Mouse (Mus musculus): ENCODE data around the gene Agtpbp1.

GRCm38 (mm10) chr13:59431124-59431864 is 153.7 kb downstream of the Agtpbp1 start:
- TF ChIP-seq USF1 (IDR thresholded peaks at IDR 0.05; ENCODE audit: low read depth) (no peak), CTCF (IDR thresholded peaks at IDR 0.05; ENCODE audit: control insufficient read depth, insufficient read depth, insufficient read length) (no peak), MYOG (IDR thresholded peaks at IDR 0.05; ENCODE audit: control insufficient read depth, extremely low read depth, insufficient read length) (no peak), MAX (IDR thresholded peaks at IDR 0.05) (no peak), MYOD1 (IDR thresholded peaks at IDR 0.05; ENCODE audit: control insufficient read depth, insufficient read length, low read depth) (no peak)
